Mouse (Mus musculus) brain, adult 2 months (tissue): ENCODE data around the gene Gm37240.
A peak's percentile ranks its signal among the peaks of the same experiment; 100 is the strongest.
"Not testable (repeated sequence)": the region's sequence is repeated elsewhere in the genome, so short reads cannot be mapped to it uniquely, and the experiment has no call there.

Experiments used
- DNase-seq: peaks from one replicate; pipeline ENCODE4 v3.0.0; 2011; ENCODE audit warnings: low read depth, low spot score

The Gm37240 gene

DNA sequence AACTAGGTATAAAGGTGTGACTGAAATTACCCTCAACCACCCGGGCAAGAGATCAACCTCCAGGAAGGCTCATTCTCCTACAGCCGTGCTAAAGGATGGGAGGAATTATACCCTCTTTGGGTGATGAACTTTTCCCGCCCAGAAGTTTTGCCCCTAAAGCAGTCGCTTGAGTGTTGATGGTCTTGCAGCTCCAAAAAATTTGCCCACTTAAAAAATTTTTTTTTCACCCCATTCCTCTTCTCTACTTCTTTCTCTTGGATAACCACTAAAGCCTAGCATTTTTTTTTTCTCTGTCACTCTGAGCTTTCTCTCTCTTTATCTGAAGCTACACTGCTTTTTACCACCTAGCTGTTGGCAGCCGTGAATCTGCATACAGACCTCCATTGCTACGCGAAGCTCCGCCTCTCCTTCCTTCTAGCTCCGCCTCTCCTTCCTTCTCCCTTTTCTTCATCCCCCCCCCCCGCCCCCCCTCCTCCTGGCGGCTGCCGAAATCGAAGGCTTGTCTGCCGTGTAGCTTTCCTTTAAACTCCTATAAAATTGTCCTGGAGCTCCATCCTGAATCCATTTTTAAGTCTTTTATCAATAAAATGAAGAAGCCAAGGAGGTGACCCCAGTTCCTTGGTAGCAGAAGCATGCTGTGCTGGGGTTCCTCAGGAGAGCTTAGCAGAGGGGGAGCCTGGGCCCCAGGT is 1233.6 kb downstream of the Gm37240 start:
- peak; percentile 24 for DNase-seq

- DNase-seq, result peak; percentile 49
Observed at GRCm38 (mm10) chr3:84652643-84653556, 1234.4 kb downstream of the Gm37240 start.

DNA sequence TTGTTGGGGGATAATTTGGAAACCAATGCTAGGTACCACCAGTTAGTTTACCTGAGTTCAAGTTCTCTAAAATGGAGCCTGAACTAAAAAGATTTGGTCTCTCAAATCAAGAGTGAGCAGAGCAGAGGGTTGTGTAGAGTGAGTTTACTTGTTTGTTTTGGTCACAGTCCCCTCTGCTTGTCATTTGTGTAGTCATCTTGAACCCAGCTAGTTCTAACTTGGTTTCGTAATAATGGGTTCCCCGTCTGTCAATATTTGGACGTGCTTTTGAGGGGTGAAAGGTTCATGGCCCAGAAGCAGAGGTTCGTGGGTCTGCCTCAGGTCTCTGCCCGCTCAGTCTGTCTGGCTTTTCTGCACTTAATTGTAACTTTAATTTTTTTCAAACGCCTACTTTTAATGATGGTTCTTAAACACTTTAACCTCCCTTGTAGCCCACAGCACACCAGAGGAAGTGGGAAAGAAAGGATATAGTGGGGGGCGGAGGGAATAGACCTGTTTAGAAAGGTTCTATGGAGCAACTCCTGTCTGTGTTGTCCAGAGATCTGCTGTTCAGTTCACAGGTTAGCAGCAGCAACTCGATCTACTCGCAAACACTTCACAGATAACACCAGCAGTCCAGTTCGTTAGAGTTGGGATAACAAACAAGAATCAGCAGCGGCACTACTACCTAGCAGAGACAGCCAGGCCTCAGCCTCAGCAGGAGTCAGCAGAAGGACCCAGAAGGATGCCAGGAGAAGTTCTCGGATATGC is 1237.6 kb downstream of the Gm37240 start:
- DNase-seq, result no peak

DNA sequence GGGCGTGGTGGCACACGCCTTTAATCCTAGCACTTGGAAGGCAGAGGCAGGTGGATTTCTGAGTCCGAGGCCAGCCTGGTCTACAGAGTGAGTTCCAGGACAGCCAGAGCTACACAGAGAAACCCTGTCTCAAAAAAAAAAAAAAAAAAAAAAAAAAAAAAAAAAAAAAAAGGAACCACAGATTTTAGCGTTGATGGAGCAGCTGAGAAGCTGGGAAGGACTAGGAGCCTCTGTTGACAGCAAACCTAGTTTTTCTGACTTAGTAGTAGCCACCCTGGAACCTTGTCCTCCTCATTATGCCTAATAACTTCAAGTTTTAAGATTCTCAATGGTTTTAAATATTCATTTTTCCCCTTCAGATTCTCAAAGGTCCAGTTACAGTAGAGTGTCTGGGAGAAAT is 1239.2 kb downstream of the Gm37240 start:
- DNase-seq, result not testable (repeated sequence)

DNA sequence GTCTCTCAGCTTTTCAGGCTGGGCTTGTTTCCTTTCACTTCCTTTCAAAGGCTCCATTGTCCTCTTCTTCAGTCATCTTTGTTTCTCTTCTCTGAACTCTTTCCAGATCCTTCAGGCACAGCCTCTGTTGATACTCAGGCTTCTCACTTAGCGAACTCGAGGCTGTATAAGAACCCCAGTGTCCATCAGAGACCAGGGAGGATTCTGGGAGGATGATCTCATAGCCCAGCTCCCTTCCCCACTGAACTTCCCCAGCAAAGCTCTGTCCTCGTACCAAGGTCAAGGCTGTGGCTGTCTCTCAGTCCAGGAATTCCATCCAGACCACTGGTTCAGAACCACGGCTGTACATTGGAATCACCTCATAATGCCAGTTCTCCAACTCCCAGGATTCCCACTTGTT is 1239.7 kb downstream of the Gm37240 start:
- DNase-seq, result peak; percentile 61

DNA sequence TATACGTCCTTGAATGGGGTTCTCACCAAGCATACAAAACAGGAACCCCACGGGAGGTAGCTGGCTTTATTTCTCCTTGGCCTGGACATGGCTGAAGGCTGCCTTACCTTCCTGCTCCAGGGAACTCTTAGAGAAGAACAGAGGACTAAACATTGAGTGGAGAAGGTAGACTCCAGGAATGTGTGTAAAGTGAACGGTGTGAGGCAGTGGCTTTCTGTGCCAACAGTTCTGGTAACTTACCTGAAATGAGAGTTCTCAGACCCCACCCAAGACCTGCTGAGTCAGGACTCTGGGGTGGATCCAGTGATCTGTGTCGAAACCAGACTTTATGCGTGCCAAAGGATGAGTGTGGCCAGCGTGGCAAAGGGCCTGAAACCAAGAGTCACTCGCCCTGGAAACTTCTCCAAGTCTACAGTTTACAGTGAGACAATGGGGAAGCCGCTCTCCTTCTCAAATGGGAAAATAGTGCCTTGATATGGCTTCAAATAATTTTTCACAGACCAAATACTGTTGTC is 1240.9 kb downstream of the Gm37240 start:
- DNase-seq, result no peak

DNA sequence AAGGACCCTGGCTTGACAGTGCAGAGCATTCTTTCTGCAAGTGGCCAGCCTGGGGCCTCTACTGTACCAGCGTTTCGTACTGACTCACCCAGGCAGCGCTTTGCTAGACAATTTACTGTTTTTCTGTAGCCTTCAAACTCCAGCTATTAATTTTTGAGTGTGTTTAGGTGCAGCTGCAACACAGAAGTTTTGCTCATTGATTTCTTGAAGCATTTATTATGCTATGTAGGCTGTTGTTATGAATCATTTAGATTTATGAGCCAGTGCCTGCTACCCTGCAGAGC is 1241.4 kb downstream of the Gm37240 start:
- DNase-seq, result no peak

- DNase-seq, result no peak
Observed at GRCm38 (mm10) chr3:84645156-84646006, 1241.9 kb downstream of the Gm37240 start.

- no peak for DNase-seq
Observed at GRCm38 (mm10) chr3:84642942-84643341, 1244.4 kb downstream of the Gm37240 start.

GRCm38 (mm10) chr3:84641391-84641790 is 1245.9 kb downstream of the Gm37240 start:
- DNase-seq, result no peak

DNA sequence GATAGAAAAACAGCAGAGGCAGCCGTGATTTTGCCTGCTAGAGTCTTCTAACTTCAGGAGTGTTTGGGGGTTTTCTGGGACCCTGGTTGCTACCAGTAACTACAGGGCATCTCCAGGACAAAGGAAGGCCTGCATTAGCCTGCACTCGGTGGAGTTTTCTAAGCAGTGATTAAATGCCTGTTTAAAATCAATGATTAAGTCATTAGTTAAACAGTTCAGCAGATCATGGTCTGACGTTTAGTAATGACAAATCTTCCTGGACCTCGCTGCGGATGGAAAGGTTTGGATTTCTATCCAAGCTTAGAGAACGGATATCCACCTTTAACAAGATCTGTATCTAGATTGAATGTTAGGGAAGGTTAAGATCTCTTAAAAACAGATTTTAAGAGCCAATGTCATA is 1246.8 kb downstream of the Gm37240 start:
- no peak for DNase-seq

- no peak for DNase-seq
Observed at GRCm38 (mm10) chr3:84639767-84640500, 1247.4 kb downstream of the Gm37240 start.

GRCm38 (mm10) chr3:84638858-84639257 is 1248.5 kb downstream of the Gm37240 start:
- DNase-seq, result no peak

GRCm38 (mm10) chr3:84637890-84638578 is 1249.3 kb downstream of the Gm37240 start:
- DNase-seq, result no peak

DNA sequence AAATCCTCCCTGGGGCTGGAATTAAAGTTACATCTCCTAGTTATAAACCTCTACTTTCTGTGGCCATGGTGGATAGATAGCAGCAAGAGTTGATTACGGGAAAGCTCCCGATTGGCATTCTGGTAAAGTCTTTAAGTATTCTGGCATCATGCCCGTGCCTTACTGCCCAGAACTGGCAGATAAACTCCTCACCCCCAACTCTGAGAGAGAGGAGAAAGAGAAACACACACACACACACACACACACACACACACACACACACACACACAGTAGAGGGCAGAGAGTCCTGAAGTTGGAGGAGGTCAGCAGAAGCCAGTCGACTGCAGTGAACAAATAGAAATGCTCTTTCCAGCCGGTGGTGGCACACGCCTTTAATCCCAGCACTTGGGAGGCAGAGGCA is 1250.2 kb downstream of the Gm37240 start:
- no peak for DNase-seq

- no peak for DNase-seq
Observed at GRCm38 (mm10) chr3:84631586-84631985, 1255.7 kb downstream of the Gm37240 start.

DNA sequence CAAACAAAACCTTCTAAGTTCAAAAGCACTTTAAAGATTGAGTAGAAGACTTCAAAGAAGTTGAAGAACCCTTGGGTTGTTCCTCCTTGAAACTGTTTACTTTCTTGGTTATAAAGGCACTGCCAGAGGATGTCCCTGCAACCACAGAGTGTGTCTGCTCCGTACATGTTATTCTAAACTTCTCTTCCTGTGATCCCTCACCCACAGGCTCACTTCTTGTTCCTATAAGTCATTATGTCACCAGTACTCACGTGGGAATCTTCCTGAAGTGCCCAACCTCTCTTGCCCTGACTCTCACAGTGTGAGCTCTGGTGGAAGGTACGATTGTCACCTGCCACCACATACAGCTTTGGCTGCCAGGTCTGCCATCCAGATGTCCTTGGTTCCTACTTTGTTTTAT is 1265.3 kb downstream of the Gm37240 start:
- no peak for DNase-seq

GRCm38 (mm10) chr3:84619725-84620124 is 1267.6 kb downstream of the Gm37240 start:
- DNase-seq, result no peak

GRCm38 (mm10) chr3:84619056-84619455 is 1268.3 kb downstream of the Gm37240 start:
- DNase-seq, result no peak

DNA sequence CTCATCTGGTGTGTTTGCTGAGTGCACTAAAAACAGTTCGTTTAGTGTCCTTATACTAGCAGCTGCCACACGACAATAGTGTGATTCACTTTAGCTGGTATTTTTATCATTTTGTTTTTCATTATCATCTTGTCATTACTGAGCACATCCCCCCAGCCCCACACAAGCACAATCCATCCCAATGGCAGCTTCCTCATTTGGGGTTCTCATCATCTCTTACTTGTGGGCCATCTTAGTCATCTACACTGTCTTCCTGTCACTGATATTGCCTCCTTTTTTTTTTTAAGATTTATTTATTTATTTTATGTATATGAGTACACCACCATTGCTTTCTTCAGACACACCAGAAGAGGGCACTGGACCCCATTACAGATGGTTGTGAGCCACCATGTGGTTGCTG is 1268.7 kb downstream of the Gm37240 start:
- no peak for DNase-seq
